Mouse (Mus musculus) midbrain, embryonic 14.5 days (tissue): ENCODE data around the gene Slc38a9. TPM values are rescaled to one million over a fixed set of nuclear protein-coding genes. Genes with fewer than 3 reads are reported as not detected.

ENCODE experiments used
- ATAC-seq: fragments of 200-750 bp; cut with Nextera tagmentation; 2 replicates; pipeline ENCODE4 v1.8.0; 2017; ENCODE audit warnings: moderate number of reproducible peaks, moderate library complexity; ENCODE audit not compliant: low FRiP score, low TSS enrichment
- DNase-seq: peaks from one replicate; pipeline ENCODE4 v3.0.0-alpha.2; 2015
- H3K27ac ChIP-seq: fragments of 300-500 bp; sonication (generic); replicated peaks from 2 replicates; pipeline ENCODE4 v1.5.1; 2014; ENCODE audit warnings: mild to moderate bottlenecking, low read depth, low read length, moderate library complexity
- H3K27me3 ChIP-seq: fragments of 300-500 bp; sonication (generic); 2 replicates; pipeline ENCODE4 v1.6.1; 2014; ENCODE audit warnings: low read length, control low read depth, mixed read lengths; ENCODE audit not compliant: control insufficient read depth, insufficient read depth
- H3K36me3 ChIP-seq: fragments of 300-500 bp; sonication (generic); 2 replicates; pipeline ENCODE4 v1.6.1; 2014; ENCODE audit warnings: low read length, control low read depth; ENCODE audit not compliant: control insufficient read depth, insufficient read depth
- H3K4me1 ChIP-seq: fragments of 300-500 bp; sonication (generic); 2 replicates; pipeline ENCODE4 v1.6.1; 2014; ENCODE audit warnings: mild to moderate bottlenecking, antibody characterized with exemption, low read length, control low read depth; ENCODE audit not compliant: control insufficient read depth, insufficient read depth
- H3K4me2 ChIP-seq: fragments of 300-500 bp; sonication (generic); 2 replicates; pipeline ENCODE4 v1.6.1; 2014; ENCODE audit warnings: mild to moderate bottlenecking, low read length, moderate library complexity
- H3K4me3 ChIP-seq: fragments of 300-500 bp; sonication (generic); replicated peaks from 2 replicates; pipeline ENCODE4 v1.5.1; 2014; ENCODE audit warnings: low read depth, low read length
- H3K9ac ChIP-seq: fragments of 300-500 bp; sonication (generic); replicated peaks from 2 replicates; pipeline ENCODE4 v1.6.1; 2014; ENCODE audit warnings: mild to moderate bottlenecking, low read length, moderate library complexity
- H3K9me3 ChIP-seq: fragments of 300-500 bp; sonication (generic); 2 replicates; pipeline ENCODE4 v1.6.1; 2016; ENCODE audit warnings: low read length, control low read depth, mixed read lengths; ENCODE audit not compliant: control insufficient read depth
- WGBS: fragments of 180-500 bp; shearing (Covaris S2); extraction: QIAGEN DNeasy Blood & Tissue Kit; methylation state at CpG from one replicate; pipeline ENCODE4 v1.1.7; 2014; 5-methylcytosine and 5-hydroxymethylcytosine counted together
- polyA plus RNA-seq: library from polyadenylated mRNA; unstranded; fragments of >200 nt; fragmentation: Nextera tagmentation; extraction: Ambion mirVana; gene quantifications from 2 replicates; pipeline ENCODE4 v1.2.1, GENCODE M21; 2014

The Slc38a9 gene
- polyA plus RNA-seq, 1 experiment from 2014 or later: 24.4 TPM

DNA sequence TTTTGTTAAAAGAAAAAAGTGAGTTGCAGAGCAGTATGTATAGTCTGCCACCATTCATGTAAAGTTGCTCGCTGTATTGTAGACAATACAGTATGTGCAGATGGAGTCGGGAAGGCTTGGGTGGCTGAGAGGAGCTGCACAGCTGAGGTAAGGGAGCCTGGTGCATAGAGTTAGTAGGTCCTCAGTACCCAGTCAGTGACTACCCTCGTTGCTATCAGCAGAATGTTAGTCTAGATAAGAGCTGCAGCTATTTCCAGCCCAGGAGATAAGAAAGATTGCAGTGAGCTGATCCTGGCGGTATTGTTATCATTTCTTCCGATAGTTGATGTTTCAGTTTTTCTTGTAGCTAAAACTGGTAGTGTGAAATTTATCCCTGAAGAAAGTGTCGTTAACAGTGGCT lies 12.2 kb downstream of the Slc38a9 start:
- no peak for ATAC-seq
- 89% methylated on average over 6 of the region's 6 CpGs for WGBS

DNA sequence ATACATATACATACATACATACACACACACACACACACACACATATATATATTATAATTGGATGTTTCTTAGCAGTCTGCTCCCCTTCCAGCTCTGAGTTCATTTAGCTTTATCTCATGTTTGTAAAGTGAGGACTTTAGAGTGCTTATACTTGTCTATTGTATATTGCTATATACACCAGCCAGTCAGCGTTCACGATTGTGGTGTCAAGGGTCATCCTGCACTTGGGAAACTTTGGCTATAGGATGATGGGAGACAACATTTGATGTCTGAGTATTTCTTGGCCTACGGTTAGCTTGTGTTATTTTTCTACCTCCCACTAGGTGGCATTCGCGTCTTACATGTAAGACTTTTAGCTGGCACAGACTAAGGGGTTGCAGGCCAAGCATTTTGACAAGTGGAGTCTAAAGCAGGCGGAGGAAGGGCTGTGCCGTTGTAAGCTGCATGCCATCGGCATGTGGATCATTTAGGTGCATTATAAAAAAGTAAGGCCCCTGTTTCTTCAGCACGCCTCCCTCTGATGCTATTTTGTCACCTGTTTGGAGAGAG lies 13.4 kb downstream of the Slc38a9 start:
- DNase-seq (peak; percentile 93), ATAC-seq (peak; percentile 69)
- H3K4me2 ChIP-seq: no peak overlapping the region
- peaks cover 21% of the 10 kb centered on the region for H3K36me3 ChIP-seq
- no peaks in the 10 kb centered on the region for H3K4me1 ChIP-seq
- H3K9ac ChIP-seq: no peak overlapping the region
- no peak overlapping the region for H3K27ac ChIP-seq
- H3K9me3 ChIP-seq: peaks cover 3% of the 10 kb centered on the region; the same call in 1 of the 2 replicates
- no peaks in the 10 kb centered on the region for H3K27me3 ChIP-seq
- 14% methylated on average over 9 of the region's 9 CpGs for WGBS
- H3K4me3 ChIP-seq: no peak overlapping the region

More for the DNA sequence above, 12.2 kb downstream of the Slc38a9 start:
- no peaks in the 10 kb centered on the region for H3K4me1 ChIP-seq
- H3K4me3 ChIP-seq: no peak overlapping the region
- no peak overlapping the region for H3K27ac ChIP-seq
- H3K36me3 ChIP-seq: peaks cover 21% of the 10 kb centered on the region
- H3K4me2 ChIP-seq: no peak overlapping the region
- H3K27me3 ChIP-seq: no peaks in the 10 kb centered on the region
- no peak overlapping the region for H3K9ac ChIP-seq
- no peak for DNase-seq
- H3K9me3 ChIP-seq: no peaks in the 10 kb centered on the region

DNA sequence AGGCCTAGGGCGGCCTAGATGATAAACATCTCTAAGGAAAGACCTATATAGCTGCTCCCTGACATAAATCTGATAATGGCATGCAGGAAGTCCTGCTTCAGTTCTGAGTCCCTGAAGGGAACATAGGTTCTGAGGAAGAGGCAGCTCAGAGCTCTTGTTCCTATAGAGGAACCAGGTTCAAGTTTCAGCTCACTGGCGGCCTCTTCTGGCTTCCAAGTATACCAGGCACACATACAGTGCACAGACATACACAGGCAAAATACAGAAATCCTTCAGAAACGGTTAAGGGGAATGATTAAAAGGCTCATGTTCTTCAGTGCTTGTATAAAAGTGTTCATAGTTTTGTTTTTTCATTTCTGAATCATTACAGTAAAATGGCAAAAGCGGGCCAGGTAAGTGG lies 17.6 kb downstream of the Slc38a9 start:
- Histone ChIP-seq H3K9ac (no peak overlapping the region), H3K9me3 (peaks cover 3% of the 10 kb centered on the region; the same call in 1 of the 2 replicates), H3K36me3 (0 out of 2 replicates have a peak, but pooled peaks cover 4% of the 10 kb centered on the region), H3K4me3 (no peak overlapping the region), H3K27me3 (no peaks in the 10 kb centered on the region), H3K4me2 (no peak overlapping the region), H3K27ac (no peak overlapping the region), H3K4me1 (no peaks in the 10 kb centered on the region)
- DNase-seq: peak; percentile 9
- WGBS: 91% methylated on average over 4 of the region's 4 CpGs
- no peak for ATAC-seq

GRCm38 (mm10) chr13:112683312-112683711 lies 22.8 kb downstream of the Slc38a9 start:
- Histone ChIP-seq H3K4me3 (no peak overlapping the region), H3K4me2 (no peak overlapping the region), H3K9ac (no peak overlapping the region), H3K4me1 (no peaks in the 10 kb centered on the region), H3K27ac (no peak overlapping the region), H3K36me3 (0 out of 2 replicates have a peak, but pooled peaks cover 11% of the 10 kb centered on the region), H3K9me3 (no peaks in the 10 kb centered on the region), H3K27me3 (no peaks in the 10 kb centered on the region)
- 82% methylated on average over 2 of the region's 2 CpGs for WGBS
- ATAC-seq (no peak), DNase-seq (no peak)

DNA sequence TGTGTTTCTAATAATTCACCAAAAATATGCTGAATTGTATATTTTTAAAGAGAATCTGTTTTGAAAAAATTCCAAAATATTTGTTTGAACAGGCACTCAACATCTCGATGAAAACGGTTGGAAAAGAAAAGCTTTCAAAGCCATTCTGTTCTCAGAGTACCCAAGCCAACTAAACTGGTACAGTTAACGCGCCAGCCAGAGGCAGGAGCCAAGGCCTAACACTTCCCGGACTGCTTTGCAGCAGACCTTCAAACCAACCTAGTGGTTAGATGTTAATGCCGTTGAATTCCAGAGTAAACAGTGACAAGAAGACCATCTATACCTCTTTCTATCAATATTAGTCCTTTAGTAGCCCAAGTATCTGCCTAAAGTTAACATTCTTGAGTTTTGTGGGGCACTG lies 23.4 kb downstream of the Slc38a9 start:
- Histone ChIP-seq H3K27ac (no peak overlapping the region), H3K36me3 (0 out of 2 replicates have a peak, but pooled peaks cover 14% of the 10 kb centered on the region), H3K4me2 (no peak overlapping the region), H3K4me3 (no peak overlapping the region), H3K9ac (no peak overlapping the region), H3K27me3 (no peaks in the 10 kb centered on the region), H3K9me3 (no peaks in the 10 kb centered on the region), H3K4me1 (no peaks in the 10 kb centered on the region)
- WGBS: 92% methylated on average over 6 of the region's 6 CpGs
- DNase-seq (no peak), ATAC-seq (no peak)

DNA sequence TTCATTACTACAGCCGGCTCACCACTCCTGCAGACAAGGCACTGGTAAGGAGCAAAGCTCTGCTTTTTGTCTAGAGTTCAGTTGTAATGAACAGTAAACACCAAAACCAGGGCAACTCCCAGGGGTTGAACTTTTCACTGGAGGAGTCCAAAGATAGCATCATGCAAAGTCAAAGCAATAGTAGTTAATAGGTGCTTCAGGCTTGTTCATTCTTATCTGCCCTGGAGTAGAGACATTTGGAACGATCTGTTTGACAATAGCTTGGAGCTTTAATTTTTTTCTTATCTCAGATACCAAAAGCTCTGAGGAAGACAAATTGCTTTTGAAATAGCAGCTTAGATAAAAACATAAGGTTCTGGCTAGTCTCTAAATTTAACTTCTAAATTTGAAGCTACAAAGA lies 25.6 kb downstream of the Slc38a9 start:
- Histone ChIP-seq H3K9ac (no peak overlapping the region), H3K4me2 (no peak overlapping the region), H3K4me3 (no peak overlapping the region), H3K27ac (no peak overlapping the region), H3K27me3 (no peaks in the 10 kb centered on the region), H3K4me1 (no peaks in the 10 kb centered on the region), H3K36me3 (peaks cover 14% of the 10 kb centered on the region; the same call in 1 of the 2 replicates), H3K9me3 (no peaks in the 10 kb centered on the region)
- WGBS: 80% methylated on average over 2 of the region's 2 CpGs
- ATAC-seq (no peak), DNase-seq (no peak)

DNA sequence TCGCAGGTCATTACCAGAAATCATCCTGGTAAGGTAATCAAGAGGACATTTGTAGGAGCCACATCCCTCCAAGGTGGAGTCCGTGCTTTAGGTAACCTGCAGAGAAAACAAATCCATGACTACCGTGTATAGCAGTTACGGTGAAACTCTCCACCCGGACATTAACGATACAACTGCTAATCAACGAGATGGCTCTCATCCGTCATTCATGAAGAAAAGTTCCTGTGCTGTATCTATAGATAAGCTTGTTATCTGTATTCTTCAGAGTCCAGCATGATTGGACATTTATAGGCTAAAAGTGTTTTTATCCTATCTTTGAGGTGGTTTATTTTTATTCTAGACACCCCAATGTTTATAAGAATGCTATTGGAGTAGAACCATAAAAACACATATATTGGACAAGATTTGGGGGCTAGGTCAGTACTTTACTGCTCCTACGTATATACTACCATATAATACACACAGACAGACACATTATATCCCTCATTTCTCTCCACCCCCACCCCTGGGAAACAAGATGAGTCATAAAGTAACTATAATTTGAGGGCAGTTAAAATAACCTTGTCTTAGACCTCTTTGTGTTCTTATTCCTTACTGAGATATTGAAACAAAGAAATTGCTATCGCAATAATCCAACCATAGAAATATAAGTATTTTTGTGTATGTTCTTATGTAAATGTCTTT lies 32.5 kb downstream of the Slc38a9 start:
- Histone ChIP-seq H3K4me3 (no peak overlapping the region), H3K36me3 (peaks cover 10% of the 10 kb centered on the region; the same call in 1 of the 2 replicates), H3K27ac (no peak overlapping the region), H3K4me2 (no peak overlapping the region), H3K9me3 (no peaks in the 10 kb centered on the region), H3K4me1 (no peaks in the 10 kb centered on the region), H3K27me3 (no peaks in the 10 kb centered on the region), H3K9ac (no peak overlapping the region)
- 96% methylated on average over 10 of the region's 10 CpGs for WGBS
- DNase-seq (no peak), ATAC-seq (no peak)

DNA sequence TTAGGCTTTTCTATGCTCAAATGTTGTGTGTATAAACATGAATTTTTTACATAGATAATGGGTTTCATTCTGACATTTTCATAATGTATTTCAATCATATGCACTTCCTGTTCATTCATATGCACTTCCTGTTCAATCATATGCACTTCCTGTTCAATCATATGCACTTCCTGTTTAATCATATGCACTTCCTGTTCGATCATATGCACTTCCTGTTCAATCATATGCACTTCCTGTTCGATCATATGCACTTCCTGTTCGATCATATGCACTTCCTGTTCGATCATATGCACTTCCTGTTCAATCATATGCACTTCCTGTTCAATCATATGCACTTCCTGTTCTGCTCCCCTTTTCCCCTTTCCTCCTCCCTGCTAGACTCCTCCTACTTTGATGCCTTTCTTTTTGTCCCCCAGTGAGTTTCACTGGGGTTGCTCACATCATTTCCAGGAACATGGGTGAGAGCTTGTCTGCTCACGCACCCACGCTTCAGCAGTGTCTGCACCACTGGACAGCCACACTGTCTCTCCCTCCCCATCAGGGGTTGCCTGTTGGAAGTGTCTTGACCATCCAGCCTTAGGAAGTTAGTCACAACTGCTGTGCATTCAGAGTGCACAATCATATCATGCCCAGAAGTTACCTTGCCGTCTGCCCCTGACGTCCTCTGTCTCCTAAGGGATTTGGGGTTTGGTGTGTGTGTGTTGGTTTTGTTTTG lies 35.1 kb downstream of the Slc38a9 start:
- ATAC-seq: no peak
- DNase-seq: peak; percentile 36

More for the DNA sequence above, 35.1 kb downstream of the Slc38a9 start:
- Histone ChIP-seq H3K36me3 (peaks cover 17% of the 10 kb centered on the region), H3K9ac (no peak overlapping the region), H3K4me1 (no peaks in the 10 kb centered on the region), H3K27ac (no peak overlapping the region), H3K4me3 (no peak overlapping the region), H3K9me3 (no peaks in the 10 kb centered on the region), H3K27me3 (no peaks in the 10 kb centered on the region), H3K4me2 (no peak overlapping the region)
- 98% methylated on average over 8 of the region's 8 CpGs for WGBS
